ENCODE assay signal across 9 mouse cellular contexts in the genomic region with DNA sequence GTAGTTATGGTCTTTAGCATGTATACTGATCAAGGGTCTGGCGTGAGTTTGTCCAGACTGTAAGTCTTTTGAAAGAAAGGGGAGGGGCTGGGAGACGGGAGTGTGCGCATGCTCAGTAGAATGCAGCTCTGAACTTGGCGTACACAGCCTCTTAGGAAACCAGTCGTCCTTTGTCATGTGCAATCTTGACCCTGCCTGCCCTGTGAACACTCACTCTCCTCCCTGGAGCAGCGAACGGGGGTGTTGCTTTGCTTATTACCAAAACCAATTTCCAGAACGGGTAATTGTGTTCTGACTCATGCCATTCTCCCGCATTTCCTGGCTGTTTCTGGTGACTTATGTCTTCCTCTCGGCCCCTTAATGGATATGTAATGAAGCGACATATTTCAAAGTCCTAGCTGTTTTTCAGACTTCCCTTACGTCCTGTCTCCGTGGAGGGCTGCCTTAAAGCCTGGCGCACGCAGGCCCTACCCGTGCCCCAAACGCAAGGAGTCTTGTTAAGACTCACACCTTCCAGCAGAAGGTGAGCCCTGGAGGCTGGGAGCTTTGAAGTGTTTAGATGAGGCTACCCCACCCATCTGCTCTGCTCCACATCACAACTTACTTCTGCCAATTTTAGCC.
DNase-seq lines count a peak whose midpoint lies in the region; ATAC-seq lines count a peak whose summit lies in the region.
"Had no signal": no experiment of that assay in that cellular context is flagged by ENCODE, and none has a peak within 500 bp of the region (broad histone marks: within the 10 kb centered on the region; RNA-seq: fewer than 3 reads in every experiment).

No protein-coding gene starts in this region.

- 0 out of 2 replicates have a peak, but pooled peaks cover 6% of the 10 kb centered on the region for H3K4me1 ChIP-seq in heart, embryonic 13.5 days
- H3K4me1 ChIP-seq in neural tube, embryonic 12.5 days: peaks cover 17% of the 10 kb centered on the region; the same call in 1 of the 2 replicates

- no peak overlapping the region for H3K4me3 ChIP-seq in heart, embryonic 13.5 days
- H3K4me3 ChIP-seq in neural tube, embryonic 12.5 days: no peak overlapping the region
- H3K4me3 ChIP-seq: heart, adult 2 months had no signal

- ATAC-seq in heart, embryonic 13.5 days (ENCODE audit: extremely low read depth, insufficient number of reproducible peaks, low FRiP score, low TSS enrichment): no peak
- ATAC-seq in granulocyte monocyte progenitor cell, adult 5-6 weeks (replicated peaks; ENCODE audit: poor library complexity, severe bottlenecking): 0 out of 2 replicates have a peak, but pooled peaks have one; percentile 42
- ATAC-seq in neural tube, embryonic 12.5 days (ENCODE audit: low FRiP score, low read depth): peak; percentile 27; the same call in 1 of the 2 replicates

- no peaks in the 10 kb centered on the region for H3K36me3 ChIP-seq in heart, embryonic 13.5 days
- no peaks in the 10 kb centered on the region for H3K36me3 ChIP-seq in neural tube, embryonic 12.5 days

- WGBS in heart, embryonic 13.5 days: 65% methylated on average over 17 of the region's 17 CpGs
- 48% methylated on average over 17 of the region's 17 CpGs for WGBS in neural tube, embryonic 12.5 days

- H3K27me3 ChIP-seq in heart, embryonic 13.5 days (replicated peaks): no peaks in the 10 kb centered on the region
- no peaks in the 10 kb centered on the region for H3K27me3 ChIP-seq in neural tube, embryonic 12.5 days (replicated peaks)

- H3K27ac ChIP-seq in heart, embryonic 13.5 days (replicated peaks): no peak overlapping the region
- H3K27ac ChIP-seq in neural tube, embryonic 12.5 days: no peak overlapping the region
- H3K27ac ChIP-seq: heart, adult 2 months had no signal

- DNase-seq in heart, postnatal 36 days: no peak
- peak; percentile 66 to 79 for DNase-seq in kidney, postnatal 25 days
- DNase-seq in retina, embryonic 14.5 days (ENCODE audit: low spot score): no peak
- DNase-seq in B cell, adult 2 months: no peak
- DNase-seq in left cerebral cortex, adult 11 months (ENCODE audit: low spot score): no peak

- peak overlapping the region; percentile 45 for H3K4me2 ChIP-seq in heart, embryonic 13.5 days
- 0 out of 2 replicates have a peak overlapping the region, but pooled peaks have one; percentile 32 for H3K4me2 ChIP-seq in neural tube, embryonic 12.5 days (replicated peaks)

- H3K9ac ChIP-seq in heart, embryonic 13.5 days: no peak overlapping the region
- H3K9ac ChIP-seq in neural tube, embryonic 12.5 days: no peak overlapping the region

- intact Hi-C loops in heart, postnatal 36 days (cut with DNase I): no loop called here

- H3K9me3 ChIP-seq in heart, embryonic 13.5 days: no peaks in the 10 kb centered on the region
- no peaks in the 10 kb centered on the region for H3K9me3 ChIP-seq in neural tube, embryonic 12.5 days

Comparison
In these comparisons a context has a peak if more than half of its experiments do, and no peak if none do; other contexts are left out.
1. DNase-seq: peak in kidney, postnatal 25 days (2 of 2); none in heart, postnatal 36 days (0 of 2), retina, embryonic 14.5 days (single experiment), B cell, adult 2 months (0 of 2) and left cerebral cortex, adult 11 months (single experiment).